Mouse (Mus musculus) brain, embryonic 14.5 days (tissue): Measurements from ENCODE around the gene Tmem91. TPM values are rescaled to one million over a fixed set of nuclear protein-coding genes. Genes with fewer than 3 reads are reported as not detected.

ENCODE experiments used
- DNase-seq: peaks from one replicate; pipeline ENCODE4 v3.0.0-alpha.2; 2011; ENCODE audit warnings: low read depth
- CTCF ChIP-seq: fragments of 200-500 bp; IDR thresholded peaks from 2 replicates; pipeline ENCODE4 v1.5.1; 2012; ENCODE audit warnings: inconsistent platforms, mild to moderate bottlenecking, moderate library complexity, borderline replicate concordance; ENCODE audit not compliant: insufficient read depth, insufficient read length; ENCODE audit errors: extremely low read depth
- POLR2A ChIP-seq: fragments of 200-500 bp; IDR thresholded peaks from 2 replicates; pipeline ENCODE4 v1.6.1; 2012; ENCODE audit warnings: mild to moderate bottlenecking, inconsistent platforms, borderline replicate concordance; ENCODE audit not compliant: poor library complexity, insufficient read depth, insufficient read length, severe bottlenecking; ENCODE audit errors: extremely low read depth
- polyA plus RNA-seq: library from polyadenylated mRNA; depleted of rRNA; stranded (reverse); fragments of >200 nt; gene quantifications from 2 replicates; pipeline ENCODE4 v1.2.3, GENCODE M21; 2012

The Tmem91 gene
- polyA plus RNA-seq, 1 experiment, result 14.2 TPM

GRCm38 (mm10) chr7:25676085-25676781 lies 1.3 kb upstream of the Tmem91 start:
- TF ChIP-seq POLR2A (no peak), CTCF (no peak)
- DNase-seq, result peak; percentile 97

GRCm38 (mm10) chr7:25675405-25675804 lies 439 bp upstream of the Tmem91 start:
- TF ChIP-seq POLR2A, result no peak
- no peak for TF ChIP-seq CTCF
- no peak for DNase-seq

- TF ChIP-seq CTCF (no peak), POLR2A (no peak)
- DNase-seq, result no peak
Observed at GRCm38 (mm10) chr7:25674297-25674696, 669 bp downstream of the Tmem91 start.

- DNase-seq, result no peak
- TF ChIP-seq CTCF (peak; percentile 13; the same call in 1 of the 2 replicates), POLR2A (no peak)
Observed at GRCm38 (mm10) chr7:25672442-25672841, 2.5 kb downstream of the Tmem91 start.

GRCm38 (mm10) chr7:25671686-25672085 lies 3.3 kb downstream of the Tmem91 start:
- DNase-seq, result no peak
- TF ChIP-seq CTCF, result no peak
- TF ChIP-seq POLR2A, result no peak

GRCm38 (mm10) chr7:25670096-25670495 lies 4.9 kb downstream of the Tmem91 start:
- DNase-seq, result no peak
- TF ChIP-seq CTCF (no peak), POLR2A (no peak)

GRCm38 (mm10) chr7:25669631-25670030 lies 5.3 kb downstream of the Tmem91 start:
- TF ChIP-seq POLR2A, result no peak
- TF ChIP-seq CTCF, result no peak
- DNase-seq, result no peak

- DNase-seq, result no peak
Observed at GRCm38 (mm10) chr7:25669158-25669557, 5.8 kb downstream of the Tmem91 start.

GRCm38 (mm10) chr7:25666381-25666780 lies 8.6 kb downstream of the Tmem91 start:
- DNase-seq, result no peak
- TF ChIP-seq CTCF (no peak), POLR2A (no peak)

More at GRCm38 (mm10) chr7:25669158-25669557, 5.8 kb downstream of the Tmem91 start:
- TF ChIP-seq POLR2A, result no peak

- TF ChIP-seq POLR2A (peak; percentile 59; the same call in 1 of the 2 replicates), CTCF (no peak)
- DNase-seq, result peak; percentile 100
Observed at GRCm38 (mm10) chr7:25658657-25659472, 16.1 kb downstream of the Tmem91 start, which contains the start of the genes Bckdha and Exosc5. Bckdha (minus strand) TSS chr7:25658981. Exosc5 (plus strand) TSS chr7:25659164.

GRCm38 (mm10) chr7:25657785-25658184 lies 17.2 kb downstream of the Tmem91 start:
- TF ChIP-seq CTCF (no peak), POLR2A (no peak)
- no peak for DNase-seq

GRCm38 (mm10) chr7:25655601-25656428 lies 19.2 kb downstream of the Tmem91 start:
- TF ChIP-seq CTCF (no peak), POLR2A (no peak)
- no peak for DNase-seq
